Mouse (Mus musculus) thymus, adult 2 months (tissue): ENCODE results near the gene Insig1. TPM values are rescaled to one million over a fixed set of nuclear protein-coding genes. Genes with fewer than 3 reads are reported as not detected.
A peak's percentile ranks its signal among the peaks of the same experiment; 100 is the strongest.

ENCODE experiments used
- DNase-seq: peaks from one replicate; pipeline ENCODE4 v3.0.0; 2021
- H3K27ac ChIP-seq: fragments of 200-500 bp; 2 replicates; pipeline ENCODE4 v1.5.1; 2012; ENCODE audit warnings: low read length, control low read depth; ENCODE audit not compliant: control insufficient read depth, insufficient read depth
- H3K27me3 ChIP-seq: fragments of 200-500 bp; 2 replicates; pipeline ENCODE4 v1.6.1; 2012; ENCODE audit warnings: mild to moderate bottlenecking, low read length, moderate library complexity, mixed read lengths; ENCODE audit not compliant: control insufficient read depth, insufficient read depth
- H3K36me3 ChIP-seq: fragments of 200-500 bp; 2 replicates; pipeline ENCODE4 v1.6.1; 2012; ENCODE audit warnings: mild to moderate bottlenecking, low read length, moderate library complexity; ENCODE audit not compliant: control insufficient read depth, insufficient read depth
- H3K4me1 ChIP-seq: fragments of 200-500 bp; replicated peaks from 2 replicates; pipeline ENCODE4 v1.6.1; 2012; ENCODE audit warnings: low read length; ENCODE audit not compliant: control insufficient read depth, insufficient read depth
- H3K4me3 ChIP-seq: fragments of 200-500 bp; 2 replicates; pipeline ENCODE4 v1.5.1; 2012; ENCODE audit warnings: mild to moderate bottlenecking, low read length, control low read depth, moderate library complexity; ENCODE audit not compliant: control insufficient read depth, insufficient read depth
- CTCF ChIP-seq: fragments of 200-500 bp; IDR thresholded peaks from 2 replicates; pipeline ENCODE4 v1.5.1; 2012; ENCODE audit warnings: mild to moderate bottlenecking, control low read depth, low read length, moderate library complexity, borderline replicate concordance; ENCODE audit not compliant: control insufficient read depth, poor library complexity, insufficient read depth; ENCODE audit errors: extremely low read depth
- POLR2A ChIP-seq: fragments of 200-500 bp; IDR thresholded peaks from 2 replicates; pipeline ENCODE4 v1.6.1; 2012; ENCODE audit warnings: mild to moderate bottlenecking, low read length, control low read depth, moderate library complexity; ENCODE audit not compliant: control insufficient read depth, poor library complexity, insufficient read depth; ENCODE audit errors: extremely low read depth
- WGBS: fragments of 180-500 bp; shearing (Covaris S2); methylation state at CpG from one replicate; pipeline ENCODE4 v1.1.7; 2018; 5-methylcytosine and 5-hydroxymethylcytosine counted together
- polyA plus RNA-seq: library from polyadenylated mRNA; depleted of rRNA; stranded (reverse); fragments of >200 nt; gene quantifications from 2 replicates; pipeline ENCODE4 v1.2.3, GENCODE M21; 2012

The Insig1 gene
- polyA plus RNA-seq, 1 experiment: 39.6 TPM

DNA sequence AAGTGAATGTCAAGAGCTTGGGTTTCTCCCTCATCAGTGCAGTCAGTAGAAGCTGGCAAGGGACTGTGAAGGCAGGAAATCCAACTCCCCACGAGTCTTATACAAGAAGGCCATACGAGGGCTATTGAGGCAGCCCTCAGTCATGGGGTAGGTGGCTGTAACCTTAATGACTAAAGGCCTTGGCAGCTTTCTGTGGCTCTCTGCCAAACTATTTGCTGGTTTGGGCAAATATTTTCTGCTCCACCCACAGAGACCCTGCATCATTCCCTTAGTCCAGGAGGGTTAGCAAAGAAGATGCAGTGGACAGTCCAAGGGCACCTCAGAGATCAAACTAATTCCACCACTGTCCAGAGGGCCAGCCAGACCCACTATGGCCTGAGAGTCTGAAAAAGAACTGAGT lies 39.7 kb downstream of the Insig1 start:
- no peak for TF ChIP-seq POLR2A
- H3K27ac ChIP-seq: no peak overlapping the region
- H3K4me1 ChIP-seq: no peaks in the 10 kb centered on the region
- no peak for DNase-seq
- WGBS: 47% methylated on average over 2 of the region's 2 CpGs
- no peaks in the 10 kb centered on the region for H3K27me3 ChIP-seq
- no peak overlapping the region for H3K4me3 ChIP-seq
- H3K36me3 ChIP-seq: no peaks in the 10 kb centered on the region

DNA sequence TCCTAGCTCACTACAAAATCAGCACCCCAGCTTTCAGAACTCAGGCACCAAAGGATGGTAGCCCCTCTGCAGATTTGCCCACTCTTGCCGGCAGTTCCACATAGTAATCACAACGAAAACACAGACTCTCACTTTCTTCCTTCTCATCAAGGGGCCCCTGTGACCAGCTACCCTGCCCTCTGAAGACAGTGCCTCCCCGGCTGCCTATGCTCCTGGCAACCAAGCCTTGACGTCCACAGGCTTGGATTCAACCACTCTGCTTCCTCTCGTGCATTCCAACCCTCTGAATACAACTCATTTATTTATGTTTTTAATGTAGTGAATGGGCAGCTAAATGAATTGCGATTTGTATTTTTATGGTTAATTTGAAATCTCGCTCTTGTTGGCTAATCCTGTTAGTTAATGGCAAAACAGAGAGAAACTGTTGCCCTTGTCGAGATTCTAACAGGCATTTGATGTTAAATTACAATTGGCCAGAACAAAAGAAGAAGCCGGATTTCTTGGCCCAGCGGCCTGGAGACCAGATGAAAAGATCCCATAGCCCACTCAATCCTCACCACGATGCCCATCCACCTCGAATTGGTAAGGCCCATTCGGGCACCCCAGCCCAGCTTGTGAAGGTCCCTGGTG lies 46.2 kb downstream of the Insig1 start:
- no peak overlapping the region for H3K4me3 ChIP-seq
- WGBS: 10% methylated on average over 13 of the region's 13 CpGs
- H3K27ac ChIP-seq: no peak overlapping the region
- H3K4me1 ChIP-seq: no peaks in the 10 kb centered on the region
- H3K36me3 ChIP-seq: no peaks in the 10 kb centered on the region
- DNase-seq: no peak
- TF ChIP-seq CTCF (no peak), POLR2A (no peak)
- H3K27me3 ChIP-seq: peaks cover 4% of the 10 kb centered on the region; the same call in 1 of the 2 replicates

GRCm38 (mm10) chr5:28117882-28118530 lies 46.8 kb downstream of the Insig1 start:
- TF ChIP-seq POLR2A (no peak), CTCF (no peak)
- H3K27me3 ChIP-seq: peaks cover 4% of the 10 kb centered on the region; the same call in 1 of the 2 replicates
- H3K4me1 ChIP-seq: no peaks in the 10 kb centered on the region
- H3K36me3 ChIP-seq: no peaks in the 10 kb centered on the region
- no peak overlapping the region for H3K4me3 ChIP-seq
- H3K27ac ChIP-seq: no peak overlapping the region
- DNase-seq: no peak
- WGBS: 4% methylated on average over 30 of the region's 30 CpGs

DNA sequence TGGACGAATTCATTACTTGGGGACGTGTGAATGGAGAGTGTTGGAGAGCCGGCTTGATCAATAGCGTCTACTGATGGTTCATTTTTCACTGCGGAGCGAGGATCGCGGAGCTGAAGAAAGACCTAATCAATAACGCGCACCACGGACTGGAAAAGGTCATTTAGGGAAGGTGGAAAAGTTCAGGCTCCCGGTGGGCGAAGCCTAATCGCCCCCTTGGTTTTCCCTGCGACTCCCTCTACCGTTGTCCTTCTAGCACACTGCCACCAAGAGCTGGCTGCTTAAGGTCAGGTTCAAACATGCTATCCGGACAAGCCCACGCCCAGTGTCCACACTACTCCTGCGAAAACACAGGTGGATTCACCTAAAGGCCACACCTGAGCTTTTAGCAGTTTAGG lies 47.4 kb downstream of the Insig1 start:
- Histone ChIP-seq H3K4me1 (no peaks in the 10 kb centered on the region), H3K27me3 (peaks cover 4% of the 10 kb centered on the region; the same call in 1 of the 2 replicates), H3K36me3 (no peaks in the 10 kb centered on the region), H3K27ac (no peak overlapping the region), H3K4me3 (no peak overlapping the region)
- TF ChIP-seq CTCF: no peak
- 7% methylated on average over 19 of the region's 19 CpGs for WGBS
- no peak for DNase-seq

DNA sequence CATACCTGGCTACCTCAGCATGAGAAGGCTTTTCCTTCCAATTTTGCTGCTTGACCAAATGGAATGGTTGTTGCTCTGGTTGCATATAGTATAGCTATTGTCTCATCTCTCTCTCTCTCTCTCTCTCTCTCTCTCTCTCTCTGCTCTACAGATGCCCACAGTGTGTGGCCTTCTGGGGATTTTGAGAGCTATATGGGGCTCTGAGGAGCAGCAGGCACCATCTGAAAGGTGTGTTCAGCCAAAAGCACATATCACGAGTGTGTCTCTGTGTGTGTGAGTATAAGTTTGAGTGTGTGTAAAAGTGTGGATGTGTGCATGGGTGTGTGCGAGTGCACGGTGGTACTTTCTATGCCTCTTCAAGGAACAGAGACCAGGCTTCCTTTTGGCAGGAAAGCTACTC lies 48.4 kb downstream of the Insig1 start:
- Histone ChIP-seq H3K27me3 (peaks cover 12% of the 10 kb centered on the region), H3K27ac (no peak overlapping the region), H3K36me3 (no peaks in the 10 kb centered on the region), H3K4me3 (no peak overlapping the region), H3K4me1 (no peaks in the 10 kb centered on the region)
- WGBS: 36% methylated on average over 3 of the region's 3 CpGs
- no peak for DNase-seq
- TF ChIP-seq POLR2A (no peak), CTCF (no peak)

DNA sequence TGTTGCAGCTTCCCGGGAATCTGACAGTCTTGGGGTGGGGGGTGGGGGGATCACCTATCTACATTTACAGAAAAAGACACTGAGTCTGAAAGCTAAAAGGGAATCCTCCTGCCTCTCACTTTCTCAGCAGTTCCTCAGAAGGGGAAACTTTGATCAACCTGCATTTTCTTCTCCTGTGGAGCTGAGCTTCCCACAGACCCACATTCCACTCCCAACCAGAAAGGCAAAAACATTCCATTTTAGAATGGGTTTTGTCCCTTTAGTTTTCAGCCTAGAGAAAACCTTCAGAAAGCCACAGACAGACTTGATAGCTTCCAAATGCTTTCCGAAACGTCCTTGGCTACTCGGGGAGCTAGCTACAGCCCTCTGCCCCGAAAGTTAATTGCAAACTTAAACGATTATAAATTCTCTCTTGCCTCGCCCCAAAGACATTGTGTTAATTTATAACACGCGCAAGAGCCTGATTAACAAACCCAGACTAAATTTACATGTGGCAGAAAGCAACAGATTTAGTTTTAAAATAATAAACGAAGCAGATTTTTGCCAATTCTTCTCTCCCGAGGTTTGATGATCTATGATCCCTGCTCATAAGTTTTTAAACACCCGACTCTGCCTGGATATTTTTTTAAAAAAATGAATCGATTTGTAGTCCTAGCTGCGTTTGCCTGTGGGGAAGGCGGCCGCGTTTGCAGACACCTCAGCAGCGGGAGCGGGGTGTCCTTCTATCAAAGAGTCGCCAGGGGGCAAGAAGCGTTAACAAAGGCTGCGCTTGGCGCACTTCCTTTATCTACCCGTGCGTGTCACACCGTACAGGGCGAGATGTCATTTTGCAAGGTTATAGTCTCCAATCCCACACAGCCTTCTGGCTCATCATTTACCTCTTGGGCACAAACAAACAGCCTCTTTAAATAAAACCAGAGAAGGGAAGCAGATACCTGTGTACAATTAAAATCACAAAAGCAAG lies 51.6 kb downstream of the Insig1 start:
- Histone ChIP-seq H3K27me3 (peaks cover 13% of the 10 kb centered on the region), H3K4me3 (no peak overlapping the region), H3K36me3 (no peaks in the 10 kb centered on the region), H3K27ac (no peak overlapping the region), H3K4me1 (no peaks in the 10 kb centered on the region)
- 5% methylated on average over 27 of the region's 27 CpGs for WGBS
- DNase-seq: peak; percentile 50
- TF ChIP-seq POLR2A (no peak), CTCF (0 out of 2 replicates have a peak, but pooled peaks have one; percentile 36)
